Mouse (Mus musculus): ENCODE measurements around the gene Ntm. TPM values are rescaled to one million over a fixed set of nuclear protein-coding genes. Genes with fewer than 3 reads are reported as not detected.

The Ntm gene
- polyA plus RNA-seq, 1 experiment = 1.3 TPM

DNA sequence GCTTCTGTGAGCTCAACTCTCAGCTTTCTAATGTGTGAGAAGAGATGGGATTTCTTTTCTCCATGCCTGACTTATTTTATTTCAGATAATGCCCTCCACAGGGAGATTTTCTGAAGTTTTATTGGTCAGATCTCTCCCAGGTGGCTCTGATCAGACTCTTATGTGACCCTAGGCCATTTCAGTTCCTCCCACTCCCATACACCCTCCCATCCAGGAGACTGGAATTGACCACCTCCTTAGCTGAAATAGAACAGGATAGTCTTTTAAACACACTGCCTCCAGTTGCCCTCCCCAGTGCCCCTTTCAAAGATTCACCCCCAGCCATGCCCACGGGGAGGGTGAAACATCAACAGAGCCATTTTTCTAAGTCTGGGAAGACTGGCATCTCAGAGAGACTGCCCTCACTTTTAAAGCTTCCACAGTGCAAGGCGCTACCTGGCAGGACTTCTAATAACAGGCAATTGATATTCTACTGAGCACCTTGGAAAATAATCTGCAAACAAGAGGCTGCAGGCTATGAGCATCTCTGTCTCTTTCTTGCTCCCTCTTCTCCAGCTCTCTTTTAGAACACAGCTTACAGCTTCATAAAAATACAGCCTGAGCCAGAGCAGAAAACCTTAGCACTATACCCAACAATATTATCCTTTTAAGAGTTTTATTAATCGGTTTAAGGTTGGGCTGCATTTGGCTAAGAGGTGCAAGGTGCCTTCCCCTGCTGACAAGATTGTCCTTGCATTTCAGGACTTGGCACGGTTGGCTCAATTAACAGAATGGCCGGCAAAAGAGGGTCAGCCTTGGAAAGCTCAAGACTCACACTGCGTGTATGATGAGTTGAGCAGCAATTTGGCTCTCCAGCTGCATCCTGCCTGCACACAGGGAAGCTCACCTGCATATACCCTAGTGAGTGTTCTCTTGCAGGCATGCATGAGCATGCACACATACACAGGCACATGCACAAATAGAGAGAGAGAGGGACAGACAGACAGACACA, 196.7 kb downstream of the Ntm start:
- no peak overlapping the region for H3K27ac ChIP-seq (ENCODE audit: control insufficient read depth, insufficient read depth, low read depth, low read length, poor library complexity)
- H3K4me1 ChIP-seq (ENCODE audit: control insufficient read depth, insufficient read depth, low read length) = no peaks in the 10 kb centered on the region
- no peak for TF ChIP-seq CTCF (IDR thresholded peaks at IDR 0.05; ENCODE audit: control insufficient read depth, insufficient read depth, low read length)
- TF ChIP-seq POLR2A (IDR thresholded peaks at IDR 0.05; ENCODE audit: borderline replicate concordance, control insufficient read depth, low read depth, low read length) = no peak
- no peak overlapping the region for H3K4me3 ChIP-seq (replicated peaks; ENCODE audit: control insufficient read depth, low read depth, low read length)
- WGBS = 78% methylated on average over 6 of the region's 6 CpGs

DNA sequence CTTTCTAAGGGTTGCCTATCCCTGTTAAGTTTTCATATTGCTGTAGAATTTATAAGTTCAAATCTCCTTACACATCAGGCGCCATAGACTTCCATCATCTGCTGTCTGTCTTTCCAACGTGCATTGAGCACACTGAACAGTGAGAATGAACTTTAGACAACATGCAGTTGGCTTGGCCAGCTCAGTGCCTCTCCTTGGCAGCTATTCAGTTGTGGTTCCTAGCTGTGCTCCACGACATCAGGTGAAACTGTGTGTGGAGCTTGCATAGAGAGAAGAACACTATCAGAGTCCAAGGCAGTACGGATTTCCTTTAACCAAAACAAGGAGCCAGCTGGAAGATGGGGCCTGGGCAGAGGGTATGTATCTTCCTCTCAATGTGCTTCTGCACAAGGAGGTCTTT, 199.6 kb downstream of the Ntm start:
- no peak for TF ChIP-seq POLR2A (IDR thresholded peaks at IDR 0.05; ENCODE audit: borderline replicate concordance, control insufficient read depth, low read depth, low read length)
- no peak for TF ChIP-seq CTCF (IDR thresholded peaks at IDR 0.05; ENCODE audit: control insufficient read depth, insufficient read depth, low read length)
- 70% methylated on average over 4 of the region's 4 CpGs for WGBS
- Histone ChIP-seq H3K4me3 (replicated peaks; ENCODE audit: control insufficient read depth, low read depth, low read length) (no peak overlapping the region), H3K27ac (ENCODE audit: control insufficient read depth, insufficient read depth, low read depth, low read length, poor library complexity) (no peak overlapping the region), H3K4me1 (ENCODE audit: control insufficient read depth, insufficient read depth, low read length) (no peaks in the 10 kb centered on the region)

GRCm38 (mm10) chr9:29761952-29762586, 200.9 kb downstream of the Ntm start:
- H3K4me3 ChIP-seq (replicated peaks; ENCODE audit: control insufficient read depth, low read depth, low read length) = no peak overlapping the region
- H3K4me1 ChIP-seq (ENCODE audit: control insufficient read depth, insufficient read depth, low read length) = no peaks in the 10 kb centered on the region
- 78% methylated on average over 8 of the region's 8 CpGs for WGBS
- H3K27ac ChIP-seq (ENCODE audit: control insufficient read depth, insufficient read depth, low read depth, low read length, poor library complexity) = no peak overlapping the region
- no peak for TF ChIP-seq POLR2A (IDR thresholded peaks at IDR 0.05; ENCODE audit: borderline replicate concordance, control insufficient read depth, low read depth, low read length)

- no peak overlapping the region for H3K27ac ChIP-seq (ENCODE audit: control insufficient read depth, insufficient read depth, low read depth, low read length, poor library complexity)
- TF ChIP-seq POLR2A (IDR thresholded peaks at IDR 0.05; ENCODE audit: borderline replicate concordance, control insufficient read depth, low read depth, low read length) = no peak
- no peak for TF ChIP-seq CTCF (IDR thresholded peaks at IDR 0.05; ENCODE audit: control insufficient read depth, insufficient read depth, low read length)
- no peak overlapping the region for H3K4me3 ChIP-seq (replicated peaks; ENCODE audit: control insufficient read depth, low read depth, low read length)
- 87% methylated on average over 5 of the region's 5 CpGs for WGBS
- no peaks in the 10 kb centered on the region for H3K4me1 ChIP-seq (ENCODE audit: control insufficient read depth, insufficient read depth, low read length)
These were observed 201.4 kb downstream of the Ntm start for GRCm38 (mm10) chr9:29761511-29761910.

DNA sequence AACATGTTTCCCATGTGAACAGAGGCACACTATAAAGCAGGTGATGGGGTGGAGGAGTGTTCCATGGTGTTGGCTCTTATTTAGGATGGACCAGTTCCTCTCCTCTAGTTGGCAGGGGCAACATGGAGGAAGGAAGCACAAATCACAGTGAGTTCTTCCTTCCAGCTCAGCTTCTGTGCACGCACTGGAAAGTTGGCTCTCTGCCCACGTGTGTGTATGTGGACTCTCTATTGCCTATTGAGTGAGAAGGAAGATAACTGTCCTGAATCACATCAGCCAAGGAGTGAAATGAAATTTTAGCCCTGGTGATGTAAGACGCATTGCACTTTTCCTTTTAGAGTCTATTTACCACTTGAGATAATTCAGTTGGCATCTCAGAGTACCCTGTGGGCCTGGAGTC, 203.0 kb downstream of the Ntm start:
- H3K27ac ChIP-seq (ENCODE audit: control insufficient read depth, insufficient read depth, low read depth, low read length, poor library complexity) = no peak overlapping the region
- TF ChIP-seq POLR2A (IDR thresholded peaks at IDR 0.05; ENCODE audit: borderline replicate concordance, control insufficient read depth, low read depth, low read length) = no peak
- no peak for TF ChIP-seq CTCF (IDR thresholded peaks at IDR 0.05; ENCODE audit: control insufficient read depth, insufficient read depth, low read length)
- no peak overlapping the region for H3K4me3 ChIP-seq (replicated peaks; ENCODE audit: control insufficient read depth, low read depth, low read length)
- WGBS = 34% methylated on average over 3 of the region's 3 CpGs
- no peaks in the 10 kb centered on the region for H3K4me1 ChIP-seq (ENCODE audit: control insufficient read depth, insufficient read depth, low read length)

GRCm38 (mm10) chr9:29759060-29759459, 203.9 kb downstream of the Ntm start:
- no peak for TF ChIP-seq CTCF (IDR thresholded peaks at IDR 0.05; ENCODE audit: control insufficient read depth, insufficient read depth, low read length)
- TF ChIP-seq POLR2A (IDR thresholded peaks at IDR 0.05; ENCODE audit: borderline replicate concordance, control insufficient read depth, low read depth, low read length) = no peak
- Histone ChIP-seq H3K27ac (ENCODE audit: control insufficient read depth, insufficient read depth, low read depth, low read length, poor library complexity) (no peak overlapping the region), H3K4me1 (ENCODE audit: control insufficient read depth, insufficient read depth, low read length) (no peaks in the 10 kb centered on the region), H3K4me3 (replicated peaks; ENCODE audit: control insufficient read depth, low read depth, low read length) (no peak overlapping the region)
- WGBS = 56% methylated on average over 2 of the region's 2 CpGs

- Histone ChIP-seq H3K4me3 (replicated peaks; ENCODE audit: control insufficient read depth, low read depth, low read length) (no peak overlapping the region), H3K4me1 (ENCODE audit: control insufficient read depth, insufficient read depth, low read length) (no peaks in the 10 kb centered on the region), H3K27ac (ENCODE audit: control insufficient read depth, insufficient read depth, low read depth, low read length, poor library complexity) (no peak overlapping the region)
- TF ChIP-seq POLR2A (IDR thresholded peaks at IDR 0.05; ENCODE audit: borderline replicate concordance, control insufficient read depth, low read depth, low read length) (no peak), CTCF (IDR thresholded peaks at IDR 0.05; ENCODE audit: control insufficient read depth, insufficient read depth, low read length) (no peak)
These were observed 208.6 kb downstream of the Ntm start for GRCm38 (mm10) chr9:29754374-29754773.

DNA sequence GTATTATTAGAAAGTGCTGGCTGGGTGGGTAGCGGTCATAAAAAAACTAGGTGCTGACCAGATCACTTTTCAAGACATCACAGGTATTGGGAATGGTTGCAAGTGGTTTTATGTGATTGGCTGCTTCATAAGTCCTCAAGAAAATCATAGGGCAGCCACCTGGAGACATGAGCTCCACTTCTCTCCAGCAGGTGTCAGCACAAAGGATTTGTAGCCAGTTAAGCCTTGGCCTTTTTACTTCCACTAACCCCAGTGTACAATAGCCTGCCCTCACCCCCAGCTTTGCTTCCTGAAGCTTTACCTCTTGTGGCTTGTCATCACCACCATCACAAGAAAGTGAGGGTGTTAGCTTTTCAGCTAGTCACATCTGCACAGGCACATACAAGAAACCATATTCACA, 211.5 kb downstream of the Ntm start:
- TF ChIP-seq POLR2A (IDR thresholded peaks at IDR 0.05; ENCODE audit: borderline replicate concordance, control insufficient read depth, low read depth, low read length) = no peak
- TF ChIP-seq CTCF (IDR thresholded peaks at IDR 0.05; ENCODE audit: control insufficient read depth, insufficient read depth, low read length) = no peak
- Histone ChIP-seq H3K4me3 (replicated peaks; ENCODE audit: control insufficient read depth, low read depth, low read length) (no peak overlapping the region), H3K27ac (ENCODE audit: control insufficient read depth, insufficient read depth, low read depth, low read length, poor library complexity) (no peak overlapping the region), H3K4me1 (ENCODE audit: control insufficient read depth, insufficient read depth, low read length) (no peaks in the 10 kb centered on the region)
- WGBS = 68% methylated on average over 1 of the region's 1 CpGs

Data from bone marrow, adult 2 months (tissue).